Mouse (Mus musculus) spleen, postnatal 4 days (tissue): ENCODE results near the gene 6430531B16Rik.
A peak's percentile ranks its signal among the peaks of the same experiment; 100 is the strongest.

Experiments used
- DNase-seq, 2 experiments: peaks; one replicate each; pipeline ENCODE4 v3.0.0; 2022; ENCODE audit warnings: low spot score in 2 of 2

Gene 6430531B16Rik

DNA sequence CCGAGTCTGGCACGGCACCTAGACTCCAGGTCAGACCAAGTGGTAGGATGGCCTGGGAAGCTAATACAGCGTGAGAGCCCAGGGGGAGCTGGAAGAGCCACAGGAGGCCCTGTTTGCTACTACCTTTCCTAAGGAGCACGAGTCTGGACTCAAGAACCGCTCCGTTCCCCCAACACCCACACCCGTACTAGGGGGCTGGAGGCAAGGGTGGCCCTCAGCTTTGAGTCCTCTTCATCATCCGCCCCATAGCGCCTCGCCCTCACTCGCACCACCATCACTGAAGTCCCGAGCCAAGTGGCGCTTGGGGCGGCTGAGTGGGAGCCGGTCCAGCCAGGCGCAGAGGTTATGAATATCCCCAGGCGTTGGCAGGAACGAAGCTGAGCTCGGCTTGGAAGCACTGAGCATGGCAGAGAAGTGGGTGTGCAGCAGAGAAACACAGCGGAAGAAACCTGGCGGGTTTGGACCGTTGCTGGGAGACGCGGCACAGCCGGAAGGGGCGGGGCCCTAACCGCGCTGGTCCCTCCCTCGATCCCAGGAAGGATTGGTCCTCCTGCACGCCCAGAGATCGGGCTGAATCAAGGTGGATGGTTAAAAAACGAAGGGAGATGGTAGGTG lies at the start of gene 6430531B16Rik:
Gene 6430531B16Rik (minus strand): TSS at position 478 of the 615 bp plus-strand sequence.
- DNase-seq = peak; percentile 59 to 79

DNA sequence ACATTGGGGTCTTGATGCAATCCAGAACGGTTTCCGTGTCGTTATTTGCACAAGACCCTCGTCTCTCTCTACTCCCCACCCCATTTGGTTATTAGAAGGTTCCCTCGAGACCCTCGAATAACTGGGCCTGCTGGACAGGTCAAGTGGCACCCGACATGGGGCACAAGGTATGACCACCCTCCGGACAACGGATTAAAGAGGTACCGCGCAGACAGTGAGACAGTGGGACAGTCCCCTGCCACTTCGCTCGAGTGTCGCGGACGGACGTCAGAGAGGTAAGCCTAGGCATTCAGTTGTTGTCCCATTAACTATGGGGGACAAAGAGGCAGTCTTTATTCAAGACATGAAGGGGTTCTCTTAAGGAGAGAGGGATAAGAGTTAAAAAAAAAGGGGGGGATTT lies 32.8 kb upstream of the 6430531B16Rik start:
- DNase-seq = peak; percentile 7 to 55

- DNase-seq = peak; percentile 10 to 57
Observed at GRCm38 (mm10) chr7:140007781-140008180, 29.2 kb upstream of the 6430531B16Rik start.

GRCm38 (mm10) chr7:140006861-140007611 lies 28.5 kb upstream of the 6430531B16Rik start:
- peak; percentile 13 to 55 for DNase-seq

- DNase-seq = peak; percentile 9 to 54
Observed at GRCm38 (mm10) chr7:140004666-140005065, 26.1 kb upstream of the 6430531B16Rik start.

GRCm38 (mm10) chr7:140001086-140001740 lies 22.7 kb upstream of the 6430531B16Rik start:
- peak; percentile 9 to 43 for DNase-seq

GRCm38 (mm10) chr7:139998691-139999350 lies 20.3 kb upstream of the 6430531B16Rik start:
- DNase-seq = peak in 1 of 2 experiments; percentile 49

DNA sequence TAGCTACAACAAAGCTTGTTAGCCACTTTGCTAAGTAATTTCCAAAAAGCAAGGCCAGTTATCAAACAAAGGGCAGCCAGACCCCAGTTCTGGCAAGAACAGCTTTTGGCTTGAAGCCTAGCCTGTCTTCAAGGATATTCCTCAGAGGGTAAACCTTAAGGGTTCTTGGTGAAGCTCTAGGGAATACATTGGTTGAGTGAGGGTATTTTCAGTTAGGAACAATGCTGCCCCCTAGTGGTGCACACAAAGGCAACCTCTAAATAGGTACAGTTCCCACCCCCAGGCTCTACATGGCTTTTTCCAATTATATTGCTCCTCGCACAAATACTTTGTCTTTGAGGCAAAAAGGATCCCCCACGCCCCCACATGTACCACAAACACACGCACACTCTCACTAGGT lies 16.1 kb upstream of the 6430531B16Rik start:
- DNase-seq = peak in 1 of 2 experiments; percentile 43

GRCm38 (mm10) chr7:139994202-139994601 lies 15.6 kb upstream of the 6430531B16Rik start:
- no peak for DNase-seq

DNA sequence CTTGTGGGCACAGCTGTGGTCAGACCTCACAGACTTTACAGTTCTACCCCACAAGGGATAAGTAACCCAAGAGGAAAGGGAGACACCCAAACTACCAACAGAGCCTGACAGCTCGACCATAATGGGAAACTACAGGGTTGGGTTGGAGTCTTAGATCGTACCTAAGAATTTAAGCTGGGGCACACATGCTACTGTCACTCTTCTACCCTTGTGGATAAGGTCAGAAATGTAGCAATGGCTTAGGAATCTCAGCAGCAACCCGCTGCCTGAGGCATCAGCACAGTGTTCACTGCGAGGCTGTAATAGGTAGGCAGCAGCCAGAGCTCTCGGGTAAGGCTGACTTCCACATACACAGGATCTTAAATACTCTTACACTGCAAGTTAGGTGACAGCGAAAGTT lies 15.0 kb upstream of the 6430531B16Rik start:
- no peak for DNase-seq

- DNase-seq = peak in 1 of 2 experiments; percentile 60
Observed at GRCm38 (mm10) chr7:139992406-139992805, 13.9 kb upstream of the 6430531B16Rik start, which contains the start of gene Adam8. Gene Adam8 (minus strand): TSS chr7:139992562.

- DNase-seq = no peak
Observed at GRCm38 (mm10) chr7:139990864-139991394, 12.4 kb upstream of the 6430531B16Rik start.

DNA sequence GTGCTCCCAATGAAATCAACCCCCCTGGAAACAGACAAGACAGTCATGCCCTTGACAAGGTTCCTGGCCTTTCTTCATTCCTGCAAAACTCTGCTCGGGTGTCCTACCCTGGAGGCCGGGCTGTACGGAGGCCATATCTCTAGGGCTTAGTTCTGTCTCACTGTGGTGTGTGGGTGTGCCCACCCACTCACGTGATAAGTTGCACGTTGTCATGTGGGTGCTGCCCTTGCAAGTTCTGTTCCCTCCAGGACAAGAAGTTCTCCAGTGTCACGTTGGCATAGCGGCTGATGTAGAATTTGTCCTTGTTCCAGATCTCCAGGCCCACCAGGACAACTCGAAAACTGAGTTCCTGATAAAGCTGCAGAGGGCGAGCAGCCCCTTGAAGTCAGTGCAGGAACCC lies 9.7 kb upstream of the 6430531B16Rik start:
- no peak for DNase-seq

DNA sequence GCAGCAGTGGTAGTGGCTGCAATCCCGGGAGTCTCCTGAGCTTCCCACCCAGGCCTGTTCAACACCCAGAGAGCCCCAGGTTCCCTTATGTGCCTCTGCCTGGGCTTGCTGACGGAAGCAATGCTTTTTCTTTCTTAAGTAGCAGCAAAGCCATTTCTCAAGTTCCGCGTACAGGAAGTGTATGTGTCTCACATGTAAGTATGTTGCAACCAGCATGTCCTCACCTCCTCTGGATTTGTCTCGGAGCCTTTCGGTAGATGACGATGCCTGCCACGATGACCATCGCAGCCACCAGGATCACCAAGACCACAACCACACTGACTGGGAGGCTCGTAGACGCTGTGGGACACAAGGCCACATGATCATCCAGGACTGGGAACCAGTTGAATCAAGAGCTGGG lies 6.0 kb upstream of the 6430531B16Rik start:
- DNase-seq = no peak

DNA sequence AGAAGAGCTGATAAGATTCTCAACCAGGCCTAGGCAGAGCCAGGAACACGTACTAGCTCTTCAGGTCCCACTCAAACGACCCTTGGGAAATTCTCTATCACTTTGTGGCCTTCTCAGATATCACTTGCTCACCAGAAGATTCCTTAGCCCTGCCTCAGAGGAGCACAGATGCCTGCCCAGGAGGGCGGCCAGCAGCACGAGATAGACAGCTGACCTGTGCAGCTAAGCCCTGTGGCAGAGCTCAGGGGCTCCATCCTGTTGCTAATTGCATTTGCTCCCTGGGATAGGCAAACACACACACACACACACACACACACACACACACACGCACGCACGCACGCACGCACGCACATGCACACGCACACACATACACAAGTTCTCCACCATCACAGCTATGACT lies 3.5 kb upstream of the 6430531B16Rik start:
- DNase-seq = no peak

GRCm38 (mm10) chr7:139980778-139981177 lies 2.2 kb upstream of the 6430531B16Rik start:
- DNase-seq = no peak

DNA sequence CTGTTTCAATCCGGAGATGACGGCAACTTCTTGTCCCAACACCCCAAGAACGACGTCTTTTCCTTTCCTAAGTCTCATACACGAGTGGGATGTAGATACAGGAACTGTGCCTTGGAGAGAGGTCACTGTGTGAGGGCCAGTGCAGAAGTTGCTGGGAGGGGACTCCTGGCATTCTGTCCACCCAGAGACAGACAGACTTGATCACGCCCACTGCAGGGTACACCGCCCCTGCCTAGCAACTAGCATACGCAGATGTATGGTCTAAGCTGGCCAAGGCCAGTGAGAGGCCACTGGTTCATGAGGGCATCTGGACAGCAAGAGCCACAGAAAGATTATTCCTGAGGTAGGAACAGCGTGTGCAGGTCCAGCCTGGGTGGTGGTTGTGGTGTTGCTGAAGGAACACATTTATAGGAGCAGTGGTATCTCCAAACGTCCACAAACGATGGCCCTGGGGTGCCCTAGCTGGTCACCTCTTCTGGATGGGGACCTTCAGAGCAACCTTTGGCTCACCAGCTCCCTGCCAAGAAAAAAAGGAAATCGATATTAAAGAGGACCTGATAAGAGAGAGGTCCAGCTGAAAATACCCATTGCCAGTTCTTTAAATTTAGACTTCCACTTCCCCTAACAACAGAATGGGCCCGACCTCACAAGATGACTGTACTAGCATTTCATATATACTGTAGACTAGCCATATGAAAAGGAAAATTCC lies 610 bp upstream of the 6430531B16Rik start:
- no peak for DNase-seq

DNA sequence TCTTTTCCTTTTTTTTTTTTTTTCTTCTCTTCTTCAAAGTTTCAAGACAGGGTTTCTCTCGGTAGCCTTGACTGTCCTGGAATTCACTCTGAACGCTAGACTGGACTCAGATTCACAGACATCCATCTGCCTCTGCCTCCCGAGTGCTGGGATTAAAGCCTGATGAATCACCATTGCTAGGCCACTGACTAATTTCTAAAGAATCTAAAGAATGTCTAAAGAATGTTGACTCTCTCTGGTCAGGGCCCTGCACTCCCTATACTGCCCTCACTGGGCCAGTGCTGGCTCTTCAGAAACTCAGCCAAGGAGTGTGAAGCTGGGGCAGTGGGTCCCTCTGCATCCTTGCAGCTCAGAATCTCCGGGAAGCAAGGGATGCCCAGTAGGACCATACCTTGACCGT lies 3.1 kb downstream of the 6430531B16Rik start:
- no peak for DNase-seq

DNA sequence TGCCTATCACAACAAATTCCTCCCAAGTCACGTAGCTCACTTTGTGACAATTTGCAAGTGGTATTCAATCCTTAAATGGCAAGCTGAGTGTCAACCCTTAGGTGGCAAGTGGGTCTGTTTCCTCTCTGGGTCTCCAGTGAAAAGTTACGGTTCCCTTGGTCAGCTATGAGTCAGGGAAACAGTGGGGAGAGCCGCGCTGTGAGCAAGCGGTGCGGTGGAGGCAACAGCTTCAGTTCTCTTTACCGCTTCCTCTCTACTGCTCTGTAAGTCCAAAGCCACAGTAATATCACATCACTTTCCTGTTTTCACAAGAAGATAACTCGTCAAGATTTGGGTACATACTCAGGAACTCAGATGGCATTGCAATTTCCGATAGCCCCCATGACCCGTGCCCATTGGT lies 4.2 kb downstream of the 6430531B16Rik start:
- DNase-seq = no peak

DNA sequence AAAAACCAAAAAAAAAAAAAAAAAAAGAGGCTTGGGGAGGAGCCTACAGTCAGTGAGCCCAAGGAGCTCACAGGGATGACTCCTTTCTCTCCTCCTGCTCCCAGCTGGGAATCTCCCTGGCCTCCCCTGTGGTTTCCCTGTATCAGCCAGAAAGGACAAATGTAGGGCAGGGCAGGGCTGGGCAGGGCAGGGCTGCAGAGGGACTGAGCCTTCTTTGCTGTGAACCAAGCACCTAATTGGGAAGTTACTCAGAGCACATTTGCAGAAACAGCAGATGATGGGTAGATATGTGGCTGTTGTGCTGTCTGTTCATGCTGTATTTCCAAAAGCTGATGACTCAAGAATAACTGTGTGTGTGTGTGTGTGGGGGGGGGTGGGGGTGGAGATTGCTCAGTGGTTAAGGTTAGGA lies 5.6 kb downstream of the 6430531B16Rik start:
- DNase-seq = no peak

DNA sequence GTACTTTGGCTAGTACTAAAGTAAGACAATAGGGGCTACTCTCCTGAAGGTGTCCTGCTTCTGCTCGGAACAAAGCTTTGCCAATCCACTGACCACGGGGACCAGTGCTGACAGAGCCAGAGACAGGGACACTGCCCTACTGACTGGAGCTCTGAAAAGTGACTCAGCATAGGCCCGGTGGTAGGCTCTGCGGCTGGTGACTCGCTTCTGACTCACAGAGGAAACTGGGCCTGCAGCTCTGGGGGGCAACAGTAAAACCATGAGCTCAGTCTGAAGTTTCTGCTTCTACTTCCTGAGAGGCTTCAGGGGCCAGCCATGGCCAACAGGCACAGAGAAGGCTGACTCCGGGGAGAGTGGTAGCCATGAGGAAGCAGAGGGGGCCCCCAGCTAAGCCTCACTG lies 7.1 kb downstream of the 6430531B16Rik start:
- peak in 1 of 2 experiments; percentile 64 for DNase-seq
